Mouse (Mus musculus): ENCODE measurements around the gene 1700013G24Rik. TPM values are rescaled to one million over a fixed set of nuclear protein-coding genes. Genes with fewer than 3 reads are reported as not detected.
A peak's percentile ranks its signal among the peaks of the same experiment; 100 is the strongest.

The 1700013G24Rik gene
- polyA plus RNA-seq, 1 experiment from 2014 or later = not detected

- WGBS = 73% methylated on average over 4 of the region's 4 CpGs
- H3K27ac ChIP-seq (ENCODE audit: low read length) = no peak overlapping the region
Observed at GRCm38 (mm10) chr4:137461217-137461616, 8.1 kb downstream of the 1700013G24Rik start.

DNA sequence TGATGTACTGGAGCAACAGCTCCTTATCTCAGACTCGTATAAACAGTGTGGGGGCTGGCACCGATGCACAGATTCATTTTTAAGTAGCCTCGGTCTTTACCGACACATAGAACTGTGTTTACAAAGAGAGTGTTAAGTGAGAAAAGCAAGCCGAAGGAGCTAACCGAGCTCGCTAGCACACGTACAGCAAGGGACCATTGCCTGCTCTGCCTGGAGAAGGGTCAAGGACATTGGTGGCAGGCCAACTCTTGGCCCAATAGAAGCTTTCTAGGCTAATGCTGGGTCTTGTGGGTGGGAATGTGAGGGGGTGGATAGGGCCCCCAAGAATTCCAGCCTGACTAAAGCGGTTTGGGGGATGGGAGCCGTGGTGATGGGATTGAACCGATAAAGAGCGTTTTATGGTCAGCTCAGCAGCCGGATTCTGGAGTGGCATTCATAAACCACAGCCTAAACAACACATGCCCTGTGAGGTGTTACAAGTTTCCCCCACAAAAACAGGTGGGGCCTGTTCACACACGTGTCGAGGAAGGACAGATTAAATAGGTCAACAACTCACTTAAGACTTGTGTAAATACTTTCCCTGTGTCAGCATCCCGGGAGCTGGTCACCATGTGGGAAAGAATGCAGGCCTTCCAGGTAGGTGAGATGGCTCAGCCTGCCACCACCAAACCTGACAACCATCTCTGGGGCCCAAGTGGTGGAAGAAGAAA, 9.1 kb downstream of the 1700013G24Rik start:
- ATAC-seq (ENCODE audit: insufficient number of reproducible peaks, insufficient read depth, low FRiP score, low read depth) = peak; percentile 75
- Histone ChIP-seq H3K9me3 (ENCODE audit: control insufficient read depth, low read depth, low read length) (no peaks in the 10 kb centered on the region), H3K36me3 (ENCODE audit: control insufficient read depth, insufficient read depth, low read length) (no peaks in the 10 kb centered on the region), H3K4me3 (ENCODE audit: low read depth, low read length) (no peak overlapping the region), H3K27me3 (ENCODE audit: control insufficient read depth, insufficient read depth, low read length) (no peaks in the 10 kb centered on the region), H3K27ac (ENCODE audit: low read length) (no peak overlapping the region), H3K4me2 (replicated peaks; ENCODE audit: low read depth, low read length) (no peak overlapping the region), H3K4me1 (ENCODE audit: control insufficient read depth, insufficient read depth, low read length) (peaks cover 3% of the 10 kb centered on the region; the same call in 1 of the 2 replicates), H3K9ac (replicated peaks; ENCODE audit: low read depth, low read length) (no peak overlapping the region)
- WGBS = 44% methylated on average over 16 of the region's 16 CpGs

More at GRCm38 (mm10) chr4:137461217-137461616, 8.1 kb downstream of the 1700013G24Rik start:
- Histone ChIP-seq H3K9ac (replicated peaks; ENCODE audit: low read depth, low read length) (no peak overlapping the region), H3K9me3 (ENCODE audit: control insufficient read depth, low read depth, low read length) (no peaks in the 10 kb centered on the region), H3K4me1 (ENCODE audit: control insufficient read depth, insufficient read depth, low read length) (no peaks in the 10 kb centered on the region; the same call in 1 of the 2 replicates), H3K27me3 (ENCODE audit: control insufficient read depth, insufficient read depth, low read length) (no peaks in the 10 kb centered on the region), H3K4me3 (ENCODE audit: low read depth, low read length) (no peak overlapping the region), H3K4me2 (replicated peaks; ENCODE audit: low read depth, low read length) (no peak overlapping the region), H3K36me3 (ENCODE audit: control insufficient read depth, insufficient read depth, low read length) (no peaks in the 10 kb centered on the region)
- ATAC-seq (ENCODE audit: insufficient number of reproducible peaks, insufficient read depth, low FRiP score, low read depth) = no peak

DNA sequence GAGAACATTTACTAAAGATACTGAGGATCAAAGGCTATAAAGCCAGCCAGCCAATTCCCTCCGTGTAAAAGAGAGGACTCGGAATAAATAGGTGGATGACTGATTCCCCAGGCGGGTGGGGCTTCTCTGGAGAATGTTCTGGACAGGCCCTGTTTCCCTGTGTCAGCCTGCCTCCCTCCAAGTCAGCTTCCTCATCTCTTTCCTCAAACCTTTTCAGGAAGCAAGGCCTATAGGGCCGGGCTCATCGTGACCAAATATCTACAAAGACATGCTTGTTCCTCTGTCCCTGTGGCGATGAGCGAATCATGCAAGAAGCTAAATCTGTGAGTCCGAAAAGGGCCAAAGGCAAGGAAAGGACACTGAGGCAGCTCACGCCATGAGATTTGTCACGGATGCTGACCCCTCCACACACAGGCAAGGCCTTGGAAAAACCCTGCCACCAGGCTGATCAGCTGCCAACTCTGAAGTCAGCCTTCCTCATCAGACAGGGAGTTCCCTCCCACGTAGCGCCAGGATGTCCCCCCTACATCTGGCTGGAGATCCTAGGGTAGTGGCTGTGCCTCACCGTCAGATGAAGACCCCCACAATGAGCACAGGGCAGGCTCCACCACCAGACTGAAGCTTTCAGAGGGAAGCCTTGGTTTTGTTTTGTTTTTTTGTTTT, 12.2 kb downstream of the 1700013G24Rik start:
- H3K9me3 ChIP-seq (ENCODE audit: control insufficient read depth, low read depth, low read length) = no peaks in the 10 kb centered on the region
- H3K4me1 ChIP-seq (ENCODE audit: control insufficient read depth, insufficient read depth, low read length) = peaks cover 18% of the 10 kb centered on the region
- no peak overlapping the region for H3K4me3 ChIP-seq (ENCODE audit: low read depth, low read length)
- WGBS = 67% methylated on average over 13 of the region's 13 CpGs
- no peak for ATAC-seq (ENCODE audit: insufficient number of reproducible peaks, insufficient read depth, low FRiP score, low read depth)
- H3K9ac ChIP-seq (replicated peaks; ENCODE audit: low read depth, low read length) = no peak overlapping the region
- no peaks in the 10 kb centered on the region for H3K36me3 ChIP-seq (ENCODE audit: control insufficient read depth, insufficient read depth, low read length)
- no peaks in the 10 kb centered on the region for H3K27me3 ChIP-seq (ENCODE audit: control insufficient read depth, insufficient read depth, low read length)
- H3K4me2 ChIP-seq (replicated peaks; ENCODE audit: low read depth, low read length) = no peak overlapping the region
- H3K27ac ChIP-seq (ENCODE audit: low read length) = no peak overlapping the region

DNA sequence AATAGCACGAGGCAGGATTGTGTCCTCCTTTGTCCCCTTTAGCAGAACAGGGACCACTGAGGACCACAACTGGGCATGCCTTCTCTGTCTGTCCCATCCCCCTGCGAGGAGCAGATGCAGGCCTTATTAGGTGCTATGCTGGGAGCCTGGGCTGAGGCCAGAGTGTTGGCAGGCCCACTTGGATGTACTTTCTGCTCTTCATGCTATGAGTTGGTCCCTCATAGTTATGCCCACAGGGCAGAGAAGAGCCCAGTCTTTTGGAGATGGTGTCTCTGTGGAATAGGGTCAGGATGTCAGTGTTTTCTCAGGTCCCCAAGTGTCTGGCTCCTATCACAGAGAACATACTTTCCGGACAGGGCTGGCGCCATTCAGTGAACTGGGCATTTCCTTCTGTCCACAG, 13.9 kb downstream of the 1700013G24Rik start:
- H3K4me3 ChIP-seq (ENCODE audit: low read depth, low read length) = no peak overlapping the region
- H3K4me1 ChIP-seq (ENCODE audit: control insufficient read depth, insufficient read depth, low read length) = peaks cover 31% of the 10 kb centered on the region

DNA sequence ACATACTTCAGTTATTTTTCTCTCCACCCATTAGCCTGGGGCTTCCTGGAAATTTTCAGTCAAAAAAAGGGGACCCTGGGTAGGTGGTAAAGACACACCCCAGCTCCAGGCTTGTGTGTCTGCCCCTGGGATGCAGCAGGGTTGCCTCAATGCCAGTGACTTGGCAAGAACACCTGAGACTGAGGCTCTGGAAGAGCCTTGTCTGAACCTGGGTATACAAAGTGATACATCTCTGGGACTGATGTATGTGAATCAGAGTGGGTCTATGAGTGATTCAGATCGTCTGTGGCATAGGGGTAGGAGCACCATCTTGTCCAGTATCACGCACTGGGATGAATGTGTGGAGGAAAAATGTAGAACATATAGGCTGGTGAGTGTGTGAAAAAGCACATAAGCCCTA, 14.4 kb downstream of the 1700013G24Rik start:
- peak overlapping the region; percentile 77; the same call in 1 of the 2 replicates for H3K27ac ChIP-seq (ENCODE audit: low read length)
- H3K9me3 ChIP-seq (ENCODE audit: control insufficient read depth, low read depth, low read length) = no peaks in the 10 kb centered on the region
- 90% methylated on average over 2 of the region's 2 CpGs for WGBS
- H3K4me3 ChIP-seq (ENCODE audit: low read depth, low read length) = no peak overlapping the region
- H3K36me3 ChIP-seq (ENCODE audit: control insufficient read depth, insufficient read depth, low read length) = no peaks in the 10 kb centered on the region
- H3K9ac ChIP-seq (replicated peaks; ENCODE audit: low read depth, low read length) = no peak overlapping the region
- no peaks in the 10 kb centered on the region for H3K27me3 ChIP-seq (ENCODE audit: control insufficient read depth, insufficient read depth, low read length)
- no peak for ATAC-seq (ENCODE audit: insufficient number of reproducible peaks, insufficient read depth, low FRiP score, low read depth)
- H3K4me2 ChIP-seq (replicated peaks; ENCODE audit: low read depth, low read length) = no peak overlapping the region
- H3K4me1 ChIP-seq (ENCODE audit: control insufficient read depth, insufficient read depth, low read length) = peaks cover 31% of the 10 kb centered on the region

More for the DNA sequence above, 13.9 kb downstream of the 1700013G24Rik start:
- Histone ChIP-seq H3K27ac (ENCODE audit: low read length) (peak overlapping the region; percentile 77; the same call in 1 of the 2 replicates), H3K36me3 (ENCODE audit: control insufficient read depth, insufficient read depth, low read length) (no peaks in the 10 kb centered on the region), H3K9ac (replicated peaks; ENCODE audit: low read depth, low read length) (no peak overlapping the region), H3K9me3 (ENCODE audit: control insufficient read depth, low read depth, low read length) (no peaks in the 10 kb centered on the region), H3K4me2 (replicated peaks; ENCODE audit: low read depth, low read length) (no peak overlapping the region), H3K27me3 (ENCODE audit: control insufficient read depth, insufficient read depth, low read length) (no peaks in the 10 kb centered on the region)
- 74% methylated on average over 4 of the region's 4 CpGs for WGBS
- no peak for ATAC-seq (ENCODE audit: insufficient number of reproducible peaks, insufficient read depth, low FRiP score, low read depth)

- peak within 1 kb of the TSS; percentile 77 for H3K27ac ChIP-seq (ENCODE audit: low read length)
- H3K9ac ChIP-seq (replicated peaks; ENCODE audit: low read depth, low read length) = peak within 1 kb of the TSS; percentile 86
- no peaks in the 10 kb centered on the region for H3K9me3 ChIP-seq (ENCODE audit: control insufficient read depth, low read depth, low read length)
- WGBS = 1% methylated on average over 67 of the region's 72 CpGs
- peak within 1 kb of the TSS; percentile 84 for H3K4me2 ChIP-seq (replicated peaks; ENCODE audit: low read depth, low read length)
- peaks cover 35% of the 10 kb centered on the region for H3K4me1 ChIP-seq (ENCODE audit: control insufficient read depth, insufficient read depth, low read length)
- no peaks in the 10 kb centered on the region for H3K27me3 ChIP-seq (ENCODE audit: control insufficient read depth, insufficient read depth, low read length)
- H3K4me3 ChIP-seq (ENCODE audit: low read depth, low read length) = peak within 1 kb of the TSS; percentile 88
- no peaks in the 10 kb centered on the region for H3K36me3 ChIP-seq (ENCODE audit: control insufficient read depth, insufficient read depth, low read length)
- peak; percentile 91 for ATAC-seq (ENCODE audit: insufficient number of reproducible peaks, insufficient read depth, low FRiP score, low read depth)
Observed at GRCm38 (mm10) chr4:137468260-137469080, 15.4 kb downstream of the 1700013G24Rik start, which contains the start of gene Hspg2. Gene Hspg2 (plus strand): TSS chr4:137468769.

GRCm38 (mm10) chr4:137469081-137469844, 16.2 kb downstream of the 1700013G24Rik start:
- Histone ChIP-seq H3K4me2 (replicated peaks; ENCODE audit: low read depth, low read length) (peak overlapping the region; percentile 84), H3K9ac (replicated peaks; ENCODE audit: low read depth, low read length) (peak overlapping the region; percentile 86), H3K4me1 (ENCODE audit: control insufficient read depth, insufficient read depth, low read length) (peaks cover 43% of the 10 kb centered on the region), H3K27me3 (ENCODE audit: control insufficient read depth, insufficient read depth, low read length) (no peaks in the 10 kb centered on the region), H3K27ac (ENCODE audit: low read length) (peak overlapping the region; percentile 76), H3K36me3 (ENCODE audit: control insufficient read depth, insufficient read depth, low read length) (no peaks in the 10 kb centered on the region), H3K4me3 (ENCODE audit: low read depth, low read length) (peak overlapping the region; percentile 88), H3K9me3 (ENCODE audit: control insufficient read depth, low read depth, low read length) (no peaks in the 10 kb centered on the region)
- ATAC-seq (ENCODE audit: insufficient number of reproducible peaks, insufficient read depth, low FRiP score, low read depth) = no peak
- 2% methylated on average over 20 of the region's 20 CpGs for WGBS

Measured in stomach, embryonic 14.5 days (tissue).